Mouse (Mus musculus): Measurements from ENCODE around the gene Fdxr. TPM values are rescaled to one million over a fixed set of nuclear protein-coding genes. Genes with fewer than 3 reads are reported as not detected.
A peak's percentile ranks its signal among the peaks of the same experiment; 100 is the strongest.

Gene Fdxr
- polyA plus RNA-seq, 1 experiment from 2014 or later = 18.6 TPM

GRCm38 (mm10) chr11:115288305-115288704 is 11.5 kb upstream of the Fdxr start:
- no peak overlapping the region for H3K4me3 ChIP-seq (replicated peaks)
- no peaks in the 10 kb centered on the region for H3K36me3 ChIP-seq
- ATAC-seq (ENCODE audit: low FRiP score) = no peak
- H3K9ac ChIP-seq (replicated peaks) = no peak overlapping the region
- H3K27me3 ChIP-seq (replicated peaks) = no peaks in the 10 kb centered on the region
- no peak overlapping the region for H3K27ac ChIP-seq (replicated peaks)
- peaks cover 4% of the 10 kb centered on the region; the same call in 1 of the 2 replicates for H3K4me1 ChIP-seq
- H3K4me2 ChIP-seq = no peak overlapping the region
- WGBS = 94% methylated on average over 2 of the region's 2 CpGs
- no peaks in the 10 kb centered on the region for H3K9me3 ChIP-seq (replicated peaks)

- Histone ChIP-seq H3K4me3 (replicated peaks) (no peak overlapping the region), H3K4me2 (no peak overlapping the region), H3K4me1 (peaks cover 8% of the 10 kb centered on the region; the same call in 1 of the 2 replicates), H3K9me3 (replicated peaks) (no peaks in the 10 kb centered on the region), H3K36me3 (no peaks in the 10 kb centered on the region), H3K27me3 (replicated peaks) (no peaks in the 10 kb centered on the region), H3K27ac (replicated peaks) (no peak overlapping the region), H3K9ac (replicated peaks) (no peak overlapping the region)
- 85% methylated on average over 5 of the region's 5 CpGs for WGBS
- no peak for ATAC-seq (ENCODE audit: low FRiP score)
Observed at GRCm38 (mm10) chr11:115287386-115287785, 10.5 kb upstream of the Fdxr start.

GRCm38 (mm10) chr11:115286201-115286993 is 9.5 kb upstream of the Fdxr start:
- peaks cover 8% of the 10 kb centered on the region; the same call in 1 of the 2 replicates for H3K4me1 ChIP-seq
- H3K9ac ChIP-seq (replicated peaks) = no peak overlapping the region
- H3K9me3 ChIP-seq (replicated peaks) = no peaks in the 10 kb centered on the region
- no peak for ATAC-seq (ENCODE audit: low FRiP score)
- 76% methylated on average over 19 of the region's 19 CpGs for WGBS
- no peaks in the 10 kb centered on the region for H3K36me3 ChIP-seq
- no peak overlapping the region for H3K4me2 ChIP-seq
- H3K4me3 ChIP-seq (replicated peaks) = no peak overlapping the region
- no peaks in the 10 kb centered on the region for H3K27me3 ChIP-seq (replicated peaks)
- 0 out of 2 replicates have a peak overlapping the region, but pooled peaks have one; percentile 13 for H3K27ac ChIP-seq (replicated peaks)

GRCm38 (mm10) chr11:115285282-115285681 is 8.4 kb upstream of the Fdxr start:
- no peaks in the 10 kb centered on the region for H3K27me3 ChIP-seq (replicated peaks)
- H3K4me1 ChIP-seq = 0 out of 2 replicates have a peak, but pooled peaks cover 4% of the 10 kb centered on the region
- H3K9ac ChIP-seq (replicated peaks) = no peak overlapping the region
- no peak overlapping the region for H3K4me3 ChIP-seq (replicated peaks)
- H3K36me3 ChIP-seq = no peaks in the 10 kb centered on the region
- 66% methylated on average over 4 of the region's 4 CpGs for WGBS
- no peak overlapping the region for H3K4me2 ChIP-seq
- no peak for ATAC-seq (ENCODE audit: low FRiP score)
- H3K27ac ChIP-seq (replicated peaks) = no peak overlapping the region
- no peaks in the 10 kb centered on the region for H3K9me3 ChIP-seq (replicated peaks)

- Histone ChIP-seq H3K9me3 (replicated peaks) (no peaks in the 10 kb centered on the region), H3K4me2 (no peak overlapping the region), H3K27ac (replicated peaks) (no peak overlapping the region), H3K27me3 (replicated peaks) (no peaks in the 10 kb centered on the region), H3K36me3 (no peaks in the 10 kb centered on the region), H3K4me3 (replicated peaks) (no peak overlapping the region), H3K9ac (replicated peaks) (no peak overlapping the region), H3K4me1 (0 out of 2 replicates have a peak, but pooled peaks cover 4% of the 10 kb centered on the region)
- ATAC-seq (ENCODE audit: low FRiP score) = no peak
- 91% methylated on average over 12 of the region's 12 CpGs for WGBS
Observed at GRCm38 (mm10) chr11:115283891-115284620, 7.2 kb upstream of the Fdxr start.

- ATAC-seq (ENCODE audit: low FRiP score) = no peak
- no peak overlapping the region for H3K27ac ChIP-seq (replicated peaks)
- H3K9ac ChIP-seq (replicated peaks) = no peak overlapping the region
- H3K4me2 ChIP-seq = no peak overlapping the region
- H3K27me3 ChIP-seq (replicated peaks) = no peaks in the 10 kb centered on the region
- no peak overlapping the region for H3K4me3 ChIP-seq (replicated peaks)
- H3K36me3 ChIP-seq = no peaks in the 10 kb centered on the region
- WGBS = 81% methylated on average over 9 of the region's 9 CpGs
- H3K4me1 ChIP-seq = 0 out of 2 replicates have a peak, but pooled peaks cover 4% of the 10 kb centered on the region
- no peaks in the 10 kb centered on the region for H3K9me3 ChIP-seq (replicated peaks)
Observed at GRCm38 (mm10) chr11:115283486-115283765, 6.6 kb upstream of the Fdxr start.

GRCm38 (mm10) chr11:115282723-115283485 is 6.1 kb upstream of the Fdxr start:
- Histone ChIP-seq H3K9ac (replicated peaks) (no peak overlapping the region), H3K4me3 (replicated peaks) (no peak overlapping the region), H3K9me3 (replicated peaks) (no peaks in the 10 kb centered on the region), H3K4me2 (no peak overlapping the region), H3K36me3 (no peaks in the 10 kb centered on the region), H3K4me1 (peaks cover 7% of the 10 kb centered on the region), H3K27me3 (replicated peaks) (no peaks in the 10 kb centered on the region), H3K27ac (replicated peaks) (peak overlapping the region; percentile 25; the same call in 1 of the 2 replicates)
- ATAC-seq (ENCODE audit: low FRiP score) = no peak
- 87% methylated on average over 7 of the region's 8 CpGs for WGBS

GRCm38 (mm10) chr11:115282295-115282694 is 5.4 kb upstream of the Fdxr start:
- ATAC-seq (ENCODE audit: low FRiP score) = no peak
- Histone ChIP-seq H3K27me3 (replicated peaks) (no peaks in the 10 kb centered on the region), H3K4me2 (no peak overlapping the region), H3K9ac (replicated peaks) (no peak overlapping the region), H3K4me1 (peaks cover 11% of the 10 kb centered on the region), H3K9me3 (replicated peaks) (no peaks in the 10 kb centered on the region), H3K27ac (replicated peaks) (peak overlapping the region; percentile 33; the same call in 1 of the 2 replicates), H3K36me3 (no peaks in the 10 kb centered on the region), H3K4me3 (replicated peaks) (no peak overlapping the region)
- 58% methylated on average over 8 of the region's 8 CpGs for WGBS

GRCm38 (mm10) chr11:115279726-115280125 is 2.9 kb upstream of the Fdxr start:
- no peak overlapping the region for H3K4me3 ChIP-seq (replicated peaks)
- no peaks in the 10 kb centered on the region for H3K36me3 ChIP-seq
- ATAC-seq (ENCODE audit: low FRiP score) = no peak
- 72% methylated on average over 1 of the region's 1 CpGs for WGBS
- no peak overlapping the region for H3K9ac ChIP-seq (replicated peaks)
- H3K4me2 ChIP-seq = no peak overlapping the region
- no peaks in the 10 kb centered on the region for H3K27me3 ChIP-seq (replicated peaks)
- H3K4me1 ChIP-seq = peaks cover 30% of the 10 kb centered on the region
- no peak overlapping the region for H3K27ac ChIP-seq (replicated peaks)
- no peaks in the 10 kb centered on the region for H3K9me3 ChIP-seq (replicated peaks)

GRCm38 (mm10) chr11:115278176-115278575 is 1.3 kb upstream of the Fdxr start:
- H3K4me3 ChIP-seq (replicated peaks) = no peak overlapping the region
- peak overlapping the region; percentile 83 for H3K4me2 ChIP-seq
- no peak for ATAC-seq (ENCODE audit: low FRiP score)
- no peak overlapping the region for H3K27ac ChIP-seq (replicated peaks)
- WGBS = 78% methylated on average over 6 of the region's 6 CpGs
- peaks cover 32% of the 10 kb centered on the region for H3K4me1 ChIP-seq
- no peak overlapping the region for H3K9ac ChIP-seq (replicated peaks)
- no peaks in the 10 kb centered on the region for H3K36me3 ChIP-seq
- H3K9me3 ChIP-seq (replicated peaks) = no peaks in the 10 kb centered on the region
- H3K27me3 ChIP-seq (replicated peaks) = no peaks in the 10 kb centered on the region

- 21% methylated on average over 7 of the region's 7 CpGs for WGBS
- Histone ChIP-seq H3K27me3 (replicated peaks) (no peaks in the 10 kb centered on the region), H3K27ac (replicated peaks) (peak overlapping the region; percentile 88), H3K4me2 (peak overlapping the region; percentile 83), H3K4me3 (replicated peaks) (peak overlapping the region; percentile 58), H3K36me3 (no peaks in the 10 kb centered on the region), H3K4me1 (peaks cover 30% of the 10 kb centered on the region), H3K9me3 (replicated peaks) (no peaks in the 10 kb centered on the region), H3K9ac (replicated peaks) (peak overlapping the region; percentile 74)
- no peak for ATAC-seq (ENCODE audit: low FRiP score)
Observed at GRCm38 (mm10) chr11:115277604-115277975, 740 bp upstream of the Fdxr start.

Measured in neural tube, embryonic 15.5 days (tissue).